Mouse (Mus musculus) layer of hippocampus, postnatal 25 days (tissue): ENCODE results near the gene Itgb3bp. TPM values are rescaled to one million over a fixed set of nuclear protein-coding genes. Genes with fewer than 3 reads are reported as not detected.
A peak's percentile ranks its signal among the peaks of the same experiment; 100 is the strongest.

Experiments
- DNase-seq, 2 experiments: peaks; one replicate each; pipeline ENCODE4 v3.0.0; 2022; ENCODE audit warnings: mixed read lengths in 2 of 2, low spot score in 1 of 2; ENCODE audit errors: extremely low spot score in 1 of 2
- total RNA-seq, 2 experiments: library from RNA; stranded (reverse); gene quantifications; 2 replicates each; pipeline ENCODE4 v1.2.3; 2021

Gene Itgb3bp
- total RNA-seq, 2 experiments from 2014 or later: 4.4 to 6.0 TPM

GRCm38 (mm10) chr4:99936278-99936677 is 6.7 kb upstream of the Itgb3bp start:
- DNase-seq: no peak

GRCm38 (mm10) chr4:99934859-99935258 is 5.2 kb upstream of the Itgb3bp start:
- DNase-seq: no peak

GRCm38 (mm10) chr4:99931807-99932206 is 2.2 kb upstream of the Itgb3bp start:
- no peak for DNase-seq

- DNase-seq: no peak
Measured at GRCm38 (mm10) chr4:99931240-99931580, 1.6 kb upstream of the Itgb3bp start.

- no peak for DNase-seq
Measured at GRCm38 (mm10) chr4:99930518-99931239, 1.1 kb upstream of the Itgb3bp start.

GRCm38 (mm10) chr4:99929149-99929612 is 432 bp downstream of the Itgb3bp start, which contains the start of gene Pgm1:
TSS of gene Pgm1 (plus strand) at chr4:99929414.
- no peak for DNase-seq

- DNase-seq: no peak
Measured at GRCm38 (mm10) chr4:99928521-99928920, 1.1 kb downstream of the Itgb3bp start.

- DNase-seq: no peak
Measured at GRCm38 (mm10) chr4:99926380-99926779, 3.2 kb downstream of the Itgb3bp start.

- DNase-seq: no peak
Measured at GRCm38 (mm10) chr4:99913894-99914451, 15.6 kb downstream of the Itgb3bp start.

GRCm38 (mm10) chr4:99882405-99882804 is 47.2 kb downstream of the Itgb3bp start:
- no peak for DNase-seq

GRCm38 (mm10) chr4:99881882-99882281 is 47.7 kb downstream of the Itgb3bp start:
- peak in 1 of 2 experiments; percentile 61 for DNase-seq

- DNase-seq: peak; percentile 77 to 85
Measured at GRCm38 (mm10) chr4:99829094-99830073, 100.2 kb downstream of the Itgb3bp start, which contains the start of gene Efcab7. TSS of gene Efcab7 (plus strand) at chr4:99829198.

- DNase-seq: no peak
Measured at GRCm38 (mm10) chr4:99828739-99829093, 100.9 kb downstream of the Itgb3bp start.

GRCm38 (mm10) chr4:99828337-99828736 is 101.3 kb downstream of the Itgb3bp start:
- DNase-seq: no peak

GRCm38 (mm10) chr4:99816697-99817460 is 112.7 kb downstream of the Itgb3bp start:
- no peak for DNase-seq

GRCm38 (mm10) chr4:99792365-99792764 is 137.2 kb downstream of the Itgb3bp start:
- DNase-seq: no peak

- DNase-seq: no peak
Measured at GRCm38 (mm10) chr4:99773041-99773440, 156.6 kb downstream of the Itgb3bp start.

GRCm38 (mm10) chr4:99770555-99770954 is 159.1 kb downstream of the Itgb3bp start:
- DNase-seq: no peak

- no peak for DNase-seq
Measured at GRCm38 (mm10) chr4:99766753-99767152, 162.9 kb downstream of the Itgb3bp start.

GRCm38 (mm10) chr4:99766303-99766702 is 163.3 kb downstream of the Itgb3bp start:
- DNase-seq: no peak
